ENCODE assay signal across 19 mouse cellular contexts in the genomic region with DNA sequence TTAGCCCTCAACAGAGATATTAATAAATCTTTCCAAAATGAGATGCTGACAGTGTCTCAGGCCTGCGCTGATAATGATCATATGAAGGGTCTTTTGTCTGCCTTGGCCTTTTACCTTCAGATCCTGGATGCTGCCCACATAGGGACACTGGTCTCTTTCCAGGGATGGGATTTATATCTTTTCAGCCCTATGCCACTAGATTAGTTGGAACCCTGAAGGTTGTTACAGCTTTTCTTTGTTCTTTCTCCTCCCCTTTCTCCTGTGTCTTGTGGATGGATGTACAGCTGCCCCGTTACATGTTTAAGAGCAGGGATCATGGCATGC.
DNase-seq lines count a peak whose midpoint lies in the region; ATAC-seq and TF ChIP-seq lines count a peak whose summit lies in the region.
"Had no signal": no experiment of that assay in that cellular context is flagged by ENCODE, and none has a peak within 500 bp of the region (broad histone marks: within the 10 kb centered on the region; RNA-seq: fewer than 3 reads in every experiment).

No protein-coding gene starts in this region.

- H3K27ac ChIP-seq in cerebellum, adult 2 months (ENCODE audit: insufficient read depth, low read length): peak overlapping the region; percentile 29; the same call in 1 of the 2 replicates
- peak overlapping the region; percentile 45; the same call in 1 of the 2 replicates for H3K27ac ChIP-seq in neural tube, embryonic 11.5 days (ENCODE audit: low read depth, low read length)
- peak overlapping the region; percentile 68 for H3K27ac ChIP-seq in midbrain, embryonic 15.5 days
- H3K27ac ChIP-seq: heart, embryonic 10.5 days; kidney, postnatal 0 days had no signal

- peak; percentile 74 for ATAC-seq in neural tube, embryonic 11.5 days (ENCODE audit: insufficient read depth, low FRiP score, low TSS enrichment)
- peak; percentile 48 for ATAC-seq in midbrain, embryonic 15.5 days (replicated peaks)
- ATAC-seq: Patski had no signal

- no peak overlapping the region for H3K9ac ChIP-seq in neural tube, embryonic 11.5 days (ENCODE audit: low read length)
- no peak overlapping the region for H3K9ac ChIP-seq in midbrain, embryonic 15.5 days

- 86% methylated on average over 2 of the region's 2 CpGs for WGBS in cerebellum, adult 2 months
- WGBS in neural tube, embryonic 11.5 days: 55% methylated on average over 2 of the region's 2 CpGs
- WGBS in midbrain, embryonic 15.5 days: 48% methylated on average over 2 of the region's 2 CpGs

- no peak for TF ChIP-seq CTCF in cerebellum, adult 2 months (IDR thresholded peaks at IDR 0.05; ENCODE audit: borderline replicate concordance, insufficient read depth, low read depth, low read length)

- no peak for DNase-seq in cerebellum, adult 2 months
- no peak for DNase-seq in cerebellum, postnatal 14 days
- DNase-seq in neural tube, embryonic 11.5 days (ENCODE audit: low spot score): no peak
- DNase-seq in neural tube, embryonic 10.5 days (ENCODE audit: extremely low spot score, low spot score): no peak
- no peak for DNase-seq in right cerebral cortex, postnatal 25 days
- no peak for DNase-seq in adipocyte (ENCODE audit: low spot score)
- no peak for DNase-seq in kidney, postnatal 4 days
- DNase-seq: adrenal gland, postnatal 25 days; cerebellum, adult 11-12 months; kidney, adult 11 months; left cerebral cortex, postnatal 4 days; liver; lung, postnatal 10 days; right cerebral cortex, adult 18-20 months; thymus, postnatal 4 days had no signal

- H3K9me3 ChIP-seq in neural tube, embryonic 11.5 days (ENCODE audit: control insufficient read depth, low read length): no peaks in the 10 kb centered on the region
- H3K9me3 ChIP-seq in midbrain, embryonic 15.5 days: no peaks in the 10 kb centered on the region
- H3K9me3 ChIP-seq: heart, embryonic 10.5 days had no signal

- no peak overlapping the region for H3K4me3 ChIP-seq in cerebellum, adult 2 months (replicated peaks; ENCODE audit: insufficient read depth, low read depth, low read length)
- H3K4me3 ChIP-seq in neural tube, embryonic 11.5 days (ENCODE audit: low read depth, low read length): no peak overlapping the region
- no peak overlapping the region for H3K4me3 ChIP-seq in midbrain, embryonic 15.5 days
- H3K4me3 ChIP-seq: heart, embryonic 10.5 days had no signal

- no peak for TF ChIP-seq POLR2A in cerebellum, adult 2 months (IDR thresholded peaks at IDR 0.05; ENCODE audit: borderline replicate concordance, insufficient read depth, low read length)

- no peak overlapping the region for H3K4me2 ChIP-seq in neural tube, embryonic 11.5 days (ENCODE audit: low read depth)
- H3K4me2 ChIP-seq in midbrain, embryonic 15.5 days: no peak overlapping the region

- H3K36me3 ChIP-seq in neural tube, embryonic 11.5 days (ENCODE audit: control insufficient read depth, insufficient read depth, low read length): no peaks in the 10 kb centered on the region
- H3K36me3 ChIP-seq in midbrain, embryonic 15.5 days (replicated peaks): no peaks in the 10 kb centered on the region
- H3K36me3 ChIP-seq: heart, embryonic 10.5 days had no signal

- H3K4me1 ChIP-seq in cerebellum, adult 2 months (ENCODE audit: control insufficient read depth, insufficient read depth, low read length): peaks cover 31% of the 10 kb centered on the region
- peaks cover 8% of the 10 kb centered on the region; the same call in 1 of the 2 replicates for H3K4me1 ChIP-seq in neural tube, embryonic 11.5 days (ENCODE audit: control insufficient read depth, insufficient read depth, low read length)
- H3K4me1 ChIP-seq in midbrain, embryonic 15.5 days: peaks cover 28% of the 10 kb centered on the region

- H3K27me3 ChIP-seq in cerebellum, adult 2 months (ENCODE audit: control insufficient read depth, insufficient read depth, low read length): no peaks in the 10 kb centered on the region
- no peaks in the 10 kb centered on the region for H3K27me3 ChIP-seq in neural tube, embryonic 11.5 days (ENCODE audit: control insufficient read depth, insufficient read depth, low read length)
- H3K27me3 ChIP-seq in midbrain, embryonic 15.5 days (replicated peaks): no peaks in the 10 kb centered on the region
- H3K27me3 ChIP-seq: Patski had no signal
